Mouse (Mus musculus): ENCODE measurements around the gene Dao.

DNA sequence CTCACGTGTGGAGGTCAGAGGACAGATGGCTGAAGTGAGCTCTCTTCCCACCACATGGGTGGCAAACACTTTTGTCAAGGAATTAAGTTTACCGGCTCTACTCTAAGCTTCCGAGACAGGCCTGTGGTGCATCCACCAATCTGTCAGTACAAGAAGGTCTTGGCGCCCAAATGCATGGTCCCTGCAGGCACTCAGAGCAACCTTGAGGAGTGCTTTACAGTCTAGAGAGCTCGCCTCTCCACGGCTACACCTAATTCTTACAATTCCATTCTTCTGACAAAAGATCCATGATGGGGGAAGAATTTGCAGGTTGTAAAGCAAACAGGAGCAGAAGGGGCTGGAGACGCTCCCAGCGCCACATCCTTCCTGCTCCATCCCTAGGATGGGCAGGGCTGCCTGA lies 26.9 kb upstream of the Dao start:
- no peak for TF ChIP-seq POLR2A (IDR thresholded peaks at IDR 0.05; ENCODE audit: low read depth, low read length)
- no peak for TF ChIP-seq CTCF (IDR thresholded peaks at IDR 0.05; ENCODE audit: extremely low read depth, insufficient read length, insufficient replicate concordance, low read depth, low read length)
